Mouse (Mus musculus) 416B (cell line): ENCODE measurements around the gene Prss22.
"Not testable (repeated sequence)": the region's sequence is repeated elsewhere in the genome, so short reads cannot be mapped to it uniquely, and the experiment has no call there.

Experiments
- DNase-seq: peaks from one replicate; pipeline ENCODE4 v3.0.0; 2011; ENCODE audit warnings: low read depth

Gene Prss22

DNA sequence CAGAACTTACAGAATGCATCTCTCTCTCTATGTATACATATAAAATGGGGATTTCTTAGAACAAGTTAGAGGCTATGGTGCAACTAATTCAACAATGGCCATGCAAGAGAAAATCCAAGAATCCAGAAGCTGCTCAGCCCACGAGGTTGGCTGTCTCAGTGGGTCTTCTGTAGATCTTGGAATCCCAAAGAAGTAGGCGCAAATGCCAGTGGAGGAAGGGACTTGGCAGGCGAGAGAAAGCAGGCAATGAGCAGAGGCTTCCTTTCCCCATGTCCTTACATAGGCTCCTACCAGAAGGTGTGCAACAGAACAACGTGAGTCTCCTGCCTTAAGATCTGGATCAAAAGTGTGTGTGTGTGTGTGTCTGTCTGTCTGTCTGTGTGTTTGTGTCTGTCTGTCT, 50.4 kb downstream of the Prss22 start:
- not testable (repeated sequence) for DNase-seq
